Mouse (Mus musculus) stomach, postnatal 0 days (tissue): Measurements from ENCODE around the gene Ipo7. TPM values are rescaled to one million over a fixed set of nuclear protein-coding genes. Genes with fewer than 3 reads are reported as not detected.

Experiments used
- ATAC-seq: fragments of 200-750 bp; cut with Nextera tagmentation; 2 replicates; pipeline ENCODE4 v1.8.0; 2017; ENCODE audit not compliant: low FRiP score, low TSS enrichment
- DNase-seq: peaks from one replicate; pipeline ENCODE4 v3.0.0-alpha.2; 2016; ENCODE audit warnings: low spot score
- H3K27ac ChIP-seq: fragments of 300-500 bp; sonication (generic); replicated peaks from 2 replicates; pipeline ENCODE4 v1.5.1; 2014; ENCODE audit warnings: mild to moderate bottlenecking, control low read depth
- H3K27me3 ChIP-seq: fragments of 300-500 bp; sonication (generic); 2 replicates; pipeline ENCODE4 v1.6.1; 2014; ENCODE audit warnings: low read length; ENCODE audit not compliant: control insufficient read depth, insufficient read depth
- H3K36me3 ChIP-seq: fragments of 300-500 bp; sonication (generic); 2 replicates; pipeline ENCODE4 v1.6.1; 2014; ENCODE audit warnings: low read length, mixed read lengths; ENCODE audit not compliant: control insufficient read depth, insufficient read depth
- H3K4me1 ChIP-seq: fragments of 300-500 bp; sonication (generic); replicated peaks from 2 replicates; pipeline ENCODE4 v1.6.1; 2014; ENCODE audit warnings: antibody characterized with exemption; ENCODE audit not compliant: control insufficient read depth, insufficient read depth
- H3K4me2 ChIP-seq: fragments of 300-500 bp; sonication (generic); replicated peaks from 2 replicates; pipeline ENCODE4 v1.6.1; 2014; ENCODE audit warnings: low read depth, mild to moderate bottlenecking, control low read depth, moderate library complexity
- H3K4me3 ChIP-seq: fragments of 300-500 bp; sonication (generic); 2 replicates; pipeline ENCODE4 v1.5.1; 2014; ENCODE audit warnings: low read depth, low read length, control low read depth
- H3K9ac ChIP-seq: fragments of 300-500 bp; sonication (generic); 2 replicates; pipeline ENCODE4 v1.6.1; 2014; ENCODE audit warnings: mild to moderate bottlenecking, low read length, control low read depth, mixed read lengths
- H3K9me3 ChIP-seq: fragments of 300-500 bp; sonication (generic); 2 replicates; pipeline ENCODE4 v1.6.1; 2016; ENCODE audit warnings: low read length; ENCODE audit not compliant: control insufficient read depth
- CTCF ChIP-seq: IDR thresholded peaks from 2 replicates; pipeline ENCODE4 v1.5.1; 2016; ENCODE audit warnings: antibody characterized with exemption, low read depth, mild to moderate bottlenecking, moderate library complexity
- EP300 ChIP-seq: optimal IDR thresholded peaks from 2 replicates; pipeline ENCODE3; 2016; ENCODE audit warnings: antibody characterized with exemption
- WGBS: fragments of 180-500 bp; shearing (Covaris S2); extraction: QIAGEN DNeasy Blood & Tissue Kit; methylation state at CpG from one replicate; pipeline ENCODE4 v1.1.7; 2014; 5-methylcytosine and 5-hydroxymethylcytosine counted together
- polyA plus RNA-seq: library from polyadenylated mRNA; unstranded; fragments of >200 nt; fragmentation: Nextera tagmentation; extraction: Ambion mirVana; gene quantifications from 2 replicates; pipeline ENCODE4 v1.2.1, GENCODE M21; 2015

Ipo7 gene
- polyA plus RNA-seq, 1 experiment from 2014 or later, result 16.5 TPM

DNA sequence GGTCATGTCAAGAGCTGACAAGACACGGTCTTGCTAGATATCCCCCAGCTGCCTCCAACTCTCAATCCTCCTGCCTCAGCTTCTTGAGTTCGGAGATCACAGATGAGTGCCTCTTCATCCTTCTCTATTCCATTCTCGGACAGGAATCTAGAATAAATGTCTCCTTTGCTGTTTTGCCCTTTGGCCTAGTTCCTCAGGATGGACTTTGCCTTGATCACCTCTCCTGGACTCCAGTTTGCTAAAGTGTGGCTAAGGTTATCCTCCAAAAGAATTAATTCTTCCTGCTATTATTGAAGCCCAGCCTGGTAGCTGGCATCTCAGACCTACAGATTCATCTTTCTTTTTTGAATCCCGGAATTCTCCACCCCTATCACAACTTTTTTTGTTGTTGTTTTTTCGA is 87.0 kb downstream of the Ipo7 start:
- H3K27me3 ChIP-seq, result no peaks in the 10 kb centered on the region
- ATAC-seq (no peak), DNase-seq (no peak)
- no peak for TF ChIP-seq EP300
- no peak for TF ChIP-seq CTCF
- no peaks in the 10 kb centered on the region for H3K4me1 ChIP-seq
- no peak overlapping the region for H3K4me3 ChIP-seq
- H3K36me3 ChIP-seq, result no peaks in the 10 kb centered on the region
- H3K27ac ChIP-seq, result no peak overlapping the region
- no peak overlapping the region for H3K9ac ChIP-seq
- no peaks in the 10 kb centered on the region for H3K9me3 ChIP-seq
- 83% methylated on average over 5 of the region's 5 CpGs for WGBS
- H3K4me2 ChIP-seq, result no peak overlapping the region

Other genes with a start within 250 kb of the Ipo7 start
- 0.63 and 0.73 TPM in 2 replicates for gene Nrip3, start 236.2 kb upstream of the Ipo7 start, polyA plus RNA-seq
- gene Scube2, start 152.6 kb upstream of the Ipo7 start, polyA plus RNA-seq, result 0.79 and 0.96 TPM in 2 replicates
- gene Dennd5a, start 57.8 kb upstream of the Ipo7 start, polyA plus RNA-seq, result 13.8 and 14.5 TPM in 2 replicates
- gene Tmem41b, start 31.3 kb upstream of the Ipo7 start, polyA plus RNA-seq, result 85.5 and 88.5 TPM in 2 replicates
- 6.0 and 6.4 TPM in 2 replicates for gene Zfp143, start 42.9 kb downstream of the Ipo7 start, polyA plus RNA-seq
- 14.5 and 16.6 TPM in 2 replicates for gene Wee1, start 103.8 kb downstream of the Ipo7 start, polyA plus RNA-seq
- 10.7 and 10.8 TPM in 2 replicates for gene Swap70, start 203.4 kb downstream of the Ipo7 start, polyA plus RNA-seq